Mouse (Mus musculus): ENCODE measurements around the gene Phactr1. TPM values are rescaled to one million over a fixed set of nuclear protein-coding genes. Genes with fewer than 3 reads are reported as not detected.

Phactr1 gene
- total and polyA plus RNA-seq, 2 experiments from 2014 or later = 84.5 to 106 TPM

- Histone ChIP-seq H3K4me2 (ENCODE audit: low read depth) (no peak overlapping the region), H3K4me1 (ENCODE audit: insufficient read depth) (no peaks in the 10 kb centered on the region), H3K27ac (ENCODE audit: low read depth, low read length) (no peak overlapping the region), H3K36me3 (ENCODE audit: insufficient read depth) (no peaks in the 10 kb centered on the region), H3K27me3 (ENCODE audit: insufficient read depth, low read length) (no peaks in the 10 kb centered on the region), H3K4me3 (ENCODE audit: low read depth, low read length) (no peak overlapping the region), H3K9me3 (ENCODE audit: low read length) (no peaks in the 10 kb centered on the region), H3K9ac (no peak overlapping the region)
- TF ChIP-seq CTCF (IDR thresholded peaks at IDR 0.05; ENCODE audit: low read depth) = no peak
- DNase-seq (no peak), ATAC-seq (no peak)
- whole genome bisulfite sequencing = 86% methylated on average over 4 of the region's 4 CpGs
These were observed 11.8 kb downstream of the Phactr1 start for GRCm38 (mm10) chr13:42692233-42692632.

- TF ChIP-seq CTCF (IDR thresholded peaks at IDR 0.05; ENCODE audit: low read depth) = no peak
- no peak for ATAC-seq
- Histone ChIP-seq H3K27me3 (ENCODE audit: insufficient read depth, low read length) (no peaks in the 10 kb centered on the region), H3K4me3 (ENCODE audit: low read depth, low read length) (no peak overlapping the region), H3K9me3 (ENCODE audit: low read length) (no peaks in the 10 kb centered on the region), H3K36me3 (ENCODE audit: insufficient read depth) (no peaks in the 10 kb centered on the region), H3K27ac (ENCODE audit: low read depth, low read length) (no peak overlapping the region), H3K4me2 (ENCODE audit: low read depth) (no peak overlapping the region), H3K4me1 (ENCODE audit: insufficient read depth) (no peaks in the 10 kb centered on the region), H3K9ac (no peak overlapping the region)
- DNase-seq = no peak
- 60% methylated on average over 5 of the region's 5 CpGs for WGBS
These were observed 16.2 kb downstream of the Phactr1 start for GRCm38 (mm10) chr13:42696641-42697040.

GRCm38 (mm10) chr13:42709148-42709547 lies 28.7 kb downstream of the Phactr1 start:
- H3K9me3 ChIP-seq (ENCODE audit: low read length) = no peaks in the 10 kb centered on the region
- H3K36me3 ChIP-seq (ENCODE audit: insufficient read depth) = no peaks in the 10 kb centered on the region
- peak overlapping the region; percentile 65 for H3K4me2 ChIP-seq (ENCODE audit: low read depth)
- peaks cover 15% of the 10 kb centered on the region; the same call in 1 of the 2 replicates for H3K4me1 ChIP-seq (ENCODE audit: insufficient read depth)
- no peak for TF ChIP-seq CTCF (IDR thresholded peaks at IDR 0.05; ENCODE audit: low read depth)
- peak overlapping the region; percentile 94 for H3K9ac ChIP-seq
- 4% methylated on average over 11 of the region's 11 CpGs for WGBS
- DNase-seq (peak; percentile 48), ATAC-seq (peak; percentile 41)
- peak overlapping the region; percentile 80 for H3K4me3 ChIP-seq (ENCODE audit: low read depth, low read length)
- no peaks in the 10 kb centered on the region for H3K27me3 ChIP-seq (ENCODE audit: insufficient read depth, low read length)
- peak overlapping the region; percentile 88 for H3K27ac ChIP-seq (ENCODE audit: low read depth, low read length)

- no peaks in the 10 kb centered on the region for H3K27me3 ChIP-seq (ENCODE audit: insufficient read depth, low read length)
- 2% methylated on average over 38 of the region's 39 CpGs for WGBS
- no peaks in the 10 kb centered on the region for H3K36me3 ChIP-seq (ENCODE audit: insufficient read depth)
- H3K4me2 ChIP-seq (ENCODE audit: low read depth) = peak overlapping the region; percentile 65
- H3K27ac ChIP-seq (ENCODE audit: low read depth, low read length) = peak overlapping the region; percentile 88
- ATAC-seq (peak; percentile 95), DNase-seq (peak; percentile 78)
- peak overlapping the region; percentile 94 for H3K9ac ChIP-seq
- H3K4me1 ChIP-seq (ENCODE audit: insufficient read depth) = peaks cover 15% of the 10 kb centered on the region; the same call in 1 of the 2 replicates
- no peaks in the 10 kb centered on the region for H3K9me3 ChIP-seq (ENCODE audit: low read length)
- peak overlapping the region; percentile 80 for H3K4me3 ChIP-seq (ENCODE audit: low read depth, low read length)
- TF ChIP-seq CTCF (IDR thresholded peaks at IDR 0.05; ENCODE audit: low read depth) = peak; percentile 48
These were observed 29.3 kb downstream of the Phactr1 start for GRCm38 (mm10) chr13:42709611-42710331.

GRCm38 (mm10) chr13:42711510-42711909 lies 31.1 kb downstream of the Phactr1 start:
- Histone ChIP-seq H3K9ac (no peak overlapping the region), H3K27ac (ENCODE audit: low read depth, low read length) (no peak overlapping the region), H3K36me3 (ENCODE audit: insufficient read depth) (no peaks in the 10 kb centered on the region), H3K4me3 (ENCODE audit: low read depth, low read length) (no peak overlapping the region), H3K27me3 (ENCODE audit: insufficient read depth, low read length) (no peaks in the 10 kb centered on the region), H3K4me1 (ENCODE audit: insufficient read depth) (peaks cover 15% of the 10 kb centered on the region; the same call in 1 of the 2 replicates), H3K9me3 (ENCODE audit: low read length) (no peaks in the 10 kb centered on the region), H3K4me2 (ENCODE audit: low read depth) (peak overlapping the region; percentile 65)
- ATAC-seq (no peak), DNase-seq (no peak)
- 41% methylated on average over 2 of the region's 2 CpGs for whole genome bisulfite sequencing
- TF ChIP-seq CTCF (IDR thresholded peaks at IDR 0.05; ENCODE audit: low read depth) = no peak

GRCm38 (mm10) chr13:42719401-42719800 lies 39.0 kb downstream of the Phactr1 start:
- DNase-seq = no peak
- TF ChIP-seq CTCF (IDR thresholded peaks at IDR 0.05; ENCODE audit: low read depth) = no peak
- H3K4me3 ChIP-seq (ENCODE audit: low read depth, low read length) = no peak overlapping the region
- peak; percentile 66; the same call in 1 of the 2 replicates for ATAC-seq
- H3K4me1 ChIP-seq (ENCODE audit: insufficient read depth) = no peaks in the 10 kb centered on the region
- H3K4me2 ChIP-seq (ENCODE audit: low read depth) = no peak overlapping the region
- no peak overlapping the region for H3K9ac ChIP-seq
- no peaks in the 10 kb centered on the region for H3K27me3 ChIP-seq (ENCODE audit: insufficient read depth, low read length)
- H3K36me3 ChIP-seq (ENCODE audit: insufficient read depth) = no peaks in the 10 kb centered on the region; the same call in 1 of the 2 replicates
- no peak overlapping the region for H3K27ac ChIP-seq (ENCODE audit: low read depth, low read length)
- no peaks in the 10 kb centered on the region for H3K9me3 ChIP-seq (ENCODE audit: low read length)
- WGBS = 38% methylated on average over 9 of the region's 9 CpGs

- ATAC-seq (no peak), DNase-seq (no peak)
- no peak for TF ChIP-seq CTCF (IDR thresholded peaks at IDR 0.05; ENCODE audit: low read depth)
- Histone ChIP-seq H3K27me3 (ENCODE audit: insufficient read depth, low read length) (no peaks in the 10 kb centered on the region), H3K36me3 (ENCODE audit: insufficient read depth) (no peaks in the 10 kb centered on the region; the same call in 1 of the 2 replicates), H3K4me3 (ENCODE audit: low read depth, low read length) (no peak overlapping the region), H3K27ac (ENCODE audit: low read depth, low read length) (no peak overlapping the region), H3K9ac (no peak overlapping the region), H3K4me1 (ENCODE audit: insufficient read depth) (0 out of 2 replicates have a peak, but pooled peaks cover 1% of the 10 kb centered on the region), H3K4me2 (ENCODE audit: low read depth) (no peak overlapping the region), H3K9me3 (ENCODE audit: low read length) (no peaks in the 10 kb centered on the region)
- 44% methylated on average over 4 of the region's 4 CpGs for WGBS
These were observed 39.7 kb downstream of the Phactr1 start for GRCm38 (mm10) chr13:42720135-42720534.
